Mouse (Mus musculus): ENCODE data around the gene Rce1.

DNA sequence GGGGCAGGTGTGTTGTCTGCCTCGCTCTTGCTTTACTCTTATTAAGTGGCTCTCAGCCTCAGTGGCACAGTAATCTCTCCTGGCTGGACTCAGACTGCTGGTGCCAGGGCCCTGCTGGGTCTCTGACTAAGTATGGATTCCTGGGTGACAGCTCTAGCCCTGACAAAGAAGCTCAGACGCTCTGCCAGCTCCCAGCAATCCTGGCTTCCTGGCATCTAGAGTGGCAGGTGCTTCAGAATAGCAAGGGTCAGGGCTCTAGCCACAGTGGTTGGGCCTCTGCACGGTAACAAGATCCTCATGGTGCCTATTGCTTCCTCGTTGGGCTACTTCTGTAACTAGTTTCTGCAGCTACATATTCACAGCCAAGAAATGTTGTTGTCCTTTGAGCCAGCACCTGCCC is 15.3 kb downstream of the Rce1 start:
- TF ChIP-seq CTCF (conservative IDR thresholded peaks at IDR 0.05 in 1 of 2, IDR thresholded peaks at IDR 0.05 in 1 of 2; ENCODE audit: low read depth in 2 of 2, low read length in 2 of 2) (no peak), POLR2A (IDR thresholded peaks at IDR 0.05; ENCODE audit: low read depth, low read length) (no peak), E2F4 (IDR thresholded peaks at IDR 0.05; ENCODE audit: insufficient replicate concordance, low read depth, low read length) (no peak), NRF1 (IDR thresholded peaks at IDR 0.05; ENCODE audit: low read depth, low read length) (no peak), BHLHE40 (IDR thresholded peaks at IDR 0.05; ENCODE audit: low read depth, low read length) (no peak), MAX (IDR thresholded peaks at IDR 0.05; ENCODE audit: low read length) (no peak), TBP (conservative IDR thresholded peaks at IDR 0.05; ENCODE audit: low read depth, low read length) (no peak), GABPA (IDR thresholded peaks at IDR 0.05; ENCODE audit: insufficient replicate concordance, low read depth, low read length) (no peak), UBTF (IDR thresholded peaks at IDR 0.05; ENCODE audit: low read depth, low read length) (no peak), EP300 (IDR thresholded peaks at IDR 0.05; ENCODE audit: low read length) (no peak), IRF4 (IDR thresholded peaks at IDR 0.05; ENCODE audit: low read depth, low read length) (no peak)
